Mouse (Mus musculus) embryonic facial prominence, embryonic 10.5 days (tissue): Measurements from ENCODE around the gene Tmem235. TPM values are rescaled to one million over a fixed set of nuclear protein-coding genes. Genes with fewer than 3 reads are reported as not detected.

Experiments
- polyA plus RNA-seq: library from polyadenylated mRNA; unstranded; fragments of >200 nt; fragmentation: Nextera tagmentation; extraction: Ambion mirVana; gene quantifications from 2 replicates; pipeline ENCODE4 v1.2.1, GENCODE M21; 2016

Gene Tmem235
- polyA plus RNA-seq, 1 experiment from 2014 or later = not detected

Other genes with a start within 250 kb of the Tmem235 start
- gene Tnrc6c, start 206.5 kb upstream of the Tmem235 start, polyA plus RNA-seq = 13.9 and 15.2 TPM in 2 replicates
- gene Tmc8, start 78.7 kb upstream of the Tmem235 start, polyA plus RNA-seq = 1.2 and 1.4 TPM in 2 replicates
- 16.6 and 19.8 TPM in 2 replicates for gene Tmc6, start 78.6 kb upstream of the Tmem235 start, polyA plus RNA-seq
- gene 6030468B19Rik, start 63.1 kb upstream of the Tmem235 start, polyA plus RNA-seq = 0.69 and 1.4 TPM in 2 replicates
- gene Gm20708, start 51.1 kb upstream of the Tmem235 start, polyA plus RNA-seq = 0.28 and 0.41 TPM in 2 replicates
- 27.7 and 29.9 TPM in 2 replicates for gene Syngr2, start 51.1 kb upstream of the Tmem235 start, polyA plus RNA-seq
- gene Afmid, start 34.8 kb upstream of the Tmem235 start, polyA plus RNA-seq = 3.5 and 4.8 TPM in 2 replicates
- gene Tk1, start 34.7 kb upstream of the Tmem235 start, polyA plus RNA-seq = 156 and 161 TPM in 2 replicates
- gene Birc5, start 11.5 kb upstream of the Tmem235 start, polyA plus RNA-seq = 405 and 416 TPM in 2 replicates
- gene Tha1, start 12.7 kb downstream of the Tmem235 start, polyA plus RNA-seq = 2.5 and 3.1 TPM in 2 replicates
- 13.6 and 16.7 TPM in 2 replicates for gene Socs3, start 109.3 kb downstream of the Tmem235 start, polyA plus RNA-seq
- gene Pgs1, start 125.5 kb downstream of the Tmem235 start, polyA plus RNA-seq = 43.5 and 44.6 TPM in 2 replicates